Mouse (Mus musculus): ENCODE data around the gene Cd59a.
"Not testable (repeated sequence)": the region's sequence is repeated elsewhere in the genome, so short reads cannot be mapped to it uniquely, and the experiment has no call there.

Cd59a gene

GRCm38 (mm10) chr2:104095741-104096213 is at the start of gene Cd59a:
Gene Cd59a, plus strand, starts transcription at chr2:104095801.
- peak; percentile 91 for DNase-seq (ENCODE audit: low read depth)

GRCm38 (mm10) chr2:104058381-104058780 is 37.2 kb upstream of the Cd59a start:
- DNase-seq (ENCODE audit: low read depth), result no peak

GRCm38 (mm10) chr2:104058954-104059353 is 36.6 kb upstream of the Cd59a start:
- no peak for DNase-seq (ENCODE audit: low read depth)

GRCm38 (mm10) chr2:104059786-104060185 is 35.8 kb upstream of the Cd59a start:
- DNase-seq (ENCODE audit: low read depth), result no peak

- no peak for DNase-seq (ENCODE audit: low read depth)
Observed at GRCm38 (mm10) chr2:104060996-104061395, 34.6 kb upstream of the Cd59a start.

- DNase-seq (ENCODE audit: low read depth), result no peak
Observed at GRCm38 (mm10) chr2:104062665-104063064, 32.9 kb upstream of the Cd59a start.

GRCm38 (mm10) chr2:104064152-104064551 is 31.4 kb upstream of the Cd59a start:
- no peak for DNase-seq (ENCODE audit: low read depth)

GRCm38 (mm10) chr2:104065526-104065925 is 30.1 kb upstream of the Cd59a start, which contains the start of gene Gm10912:
Gene Gm10912, plus strand, starts transcription at chr2:104065826.
- DNase-seq (ENCODE audit: low read depth), result not testable (repeated sequence)

- DNase-seq (ENCODE audit: low read depth), result not testable (repeated sequence)
Observed at GRCm38 (mm10) chr2:104068450-104068849, 27.2 kb upstream of the Cd59a start, which contains the start of gene Gm10799. Gene Gm10799, minus strand, starts transcription at chr2:104068550.

- DNase-seq (ENCODE audit: low read depth), result peak; percentile 64
Observed at GRCm38 (mm10) chr2:104069704-104070185, 25.9 kb upstream of the Cd59a start, which contains the start of gene Cd59b. Gene Cd59b, plus strand, starts transcription at chr2:104069849.

- peak; percentile 49 for DNase-seq (ENCODE audit: low read depth)
Observed at GRCm38 (mm10) chr2:104078285-104078684, 17.3 kb upstream of the Cd59a start.

- DNase-seq (ENCODE audit: low read depth), result not testable (repeated sequence)
Observed at GRCm38 (mm10) chr2:104081436-104082050, 14.1 kb upstream of the Cd59a start.

- DNase-seq (ENCODE audit: low read depth), result no peak
Observed at GRCm38 (mm10) chr2:104082474-104082873, 13.1 kb upstream of the Cd59a start.

GRCm38 (mm10) chr2:104084027-104084426 is 11.6 kb upstream of the Cd59a start:
- DNase-seq (ENCODE audit: low read depth), result not testable (repeated sequence)

- DNase-seq (ENCODE audit: low read depth), result peak; percentile 67
Observed at GRCm38 (mm10) chr2:104087562-104087961, 8.0 kb upstream of the Cd59a start.

GRCm38 (mm10) chr2:104093305-104093704 is 2.3 kb upstream of the Cd59a start:
- DNase-seq (ENCODE audit: low read depth), result no peak

GRCm38 (mm10) chr2:104096256-104096655 is 655 bp downstream of the Cd59a start:
- DNase-seq (ENCODE audit: low read depth), result no peak

GRCm38 (mm10) chr2:104096796-104097195 is 1.2 kb downstream of the Cd59a start:
- not testable (repeated sequence) for DNase-seq (ENCODE audit: low read depth)

- DNase-seq (ENCODE audit: low read depth), result not testable (repeated sequence)
Observed at GRCm38 (mm10) chr2:104097396-104097795, 1.8 kb downstream of the Cd59a start.

- DNase-seq (ENCODE audit: low read depth), result no peak
Observed at GRCm38 (mm10) chr2:104098529-104099230, 3.1 kb downstream of the Cd59a start.

GRCm38 (mm10) chr2:104099231-104099585 is 3.6 kb downstream of the Cd59a start:
- no peak for DNase-seq (ENCODE audit: low read depth)

- DNase-seq (ENCODE audit: low read depth), result no peak
Observed at GRCm38 (mm10) chr2:104099946-104100345, 4.3 kb downstream of the Cd59a start.

- DNase-seq (ENCODE audit: low read depth), result no peak
Observed at GRCm38 (mm10) chr2:104104800-104105199, 9.2 kb downstream of the Cd59a start.

All from c-Kit-positive CD71-positive TER-119-negative erythroid progenitor cells, embryonic 14.5 days (primary cell).